Mouse (Mus musculus) A20 (cell line): ENCODE measurements at regions not wholly inside any gene's neighbourhood (a gene's known extent, or its start where the extent isn't known, plus 50 kb on each side); places are given as distances from the start of the nearest gene placed in this dataset.

Experiments
- DNase-seq: peaks from one replicate; pipeline ENCODE4 v3.0.0-alpha.2; 2011; ENCODE audit warnings: low read depth, low spot score

- DNase-seq, result no peak
Measured at GRCm38 (mm10) chr15:62190977-62191614, 1268.3 kb upstream of the A1bg start.

- DNase-seq, result no peak
Measured at GRCm38 (mm10) chr15:62190224-62190910, 1267.6 kb upstream of the A1bg start.

- peak; percentile 83 for DNase-seq
Measured at GRCm38 (mm10) chr15:62189565-62190181, 1266.9 kb upstream of the A1bg start.

GRCm38 (mm10) chr15:62186548-62186947, 1263.7 kb upstream of the A1bg start:
- no peak for DNase-seq

- no peak for DNase-seq
Measured at GRCm38 (mm10) chr15:62183803-62184202, 1261.0 kb upstream of the A1bg start.

- peak; percentile 95 for DNase-seq
Measured at GRCm38 (mm10) chr15:62181454-62181910, 1258.7 kb upstream of the A1bg start.

GRCm38 (mm10) chr15:62180718-62181117, 1257.9 kb upstream of the A1bg start:
- peak; percentile 66 for DNase-seq

GRCm38 (mm10) chr15:62179801-62180200, 1257.0 kb upstream of the A1bg start:
- DNase-seq, result peak; percentile 57

GRCm38 (mm10) chr15:62178568-62178967, 1255.8 kb upstream of the A1bg start:
- peak; percentile 26 for DNase-seq

GRCm38 (mm10) chr15:62177768-62178410, 1255.1 kb upstream of the A1bg start:
- peak; percentile 74 for DNase-seq

- DNase-seq, result peak; percentile 31
Measured at GRCm38 (mm10) chr15:62176076-62176475, 1253.3 kb upstream of the A1bg start.

GRCm38 (mm10) chr15:62173633-62174543, 1251.1 kb upstream of the A1bg start:
- DNase-seq, result no peak

- DNase-seq, result peak; percentile 89
Measured at GRCm38 (mm10) chr15:62171632-62172031, 1248.8 kb upstream of the A1bg start.

- no peak for DNase-seq
Measured at GRCm38 (mm10) chr15:62171167-62171566, 1248.4 kb upstream of the A1bg start.

GRCm38 (mm10) chr15:62170337-62170736, 1247.5 kb upstream of the A1bg start:
- no peak for DNase-seq

- DNase-seq, result no peak
Measured at GRCm38 (mm10) chr15:62169591-62170019, 1246.8 kb upstream of the A1bg start.

- DNase-seq, result peak; percentile 90
Measured at GRCm38 (mm10) chr15:62168958-62169590, 1246.3 kb upstream of the A1bg start.

- DNase-seq, result no peak
Measured at GRCm38 (mm10) chr15:62168522-62168921, 1245.7 kb upstream of the A1bg start.

- DNase-seq, result peak; percentile 19
Measured at GRCm38 (mm10) chr15:62166786-62167185, 1244.0 kb upstream of the A1bg start.

- DNase-seq, result no peak
Measured at GRCm38 (mm10) chr15:62165826-62166500, 1243.2 kb upstream of the A1bg start.
